In the genomic region with DNA sequence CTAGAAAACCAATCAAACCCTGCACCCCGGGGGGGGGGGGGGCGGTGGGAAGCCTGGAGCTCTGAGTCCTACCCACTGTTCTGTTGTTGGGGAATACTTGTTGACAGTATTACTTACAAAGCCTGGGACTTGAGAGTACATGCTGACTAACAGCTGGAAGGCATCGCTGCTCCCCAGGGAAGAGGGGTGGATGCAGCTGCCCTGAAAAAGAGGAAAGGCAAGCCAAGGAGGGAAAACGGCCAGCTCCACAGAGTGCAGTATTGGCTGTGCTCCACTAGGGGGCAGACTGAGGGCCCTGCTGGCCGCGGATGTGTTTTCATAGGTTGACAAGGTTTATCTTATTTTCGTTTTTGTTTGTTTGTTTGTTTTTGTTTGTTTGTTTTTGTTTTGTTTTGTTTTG, we compare ENCODE assay signal across 9 mouse cellular contexts. TPM values are rescaled to one million over a fixed set of nuclear protein-coding genes. Genes with fewer than 3 reads are reported as not detected.
DNase-seq lines count a peak whose midpoint lies in the region; TF ChIP-seq lines count a peak whose summit lies in the region.
"Had no signal": no experiment of that assay in that cellular context is flagged by ENCODE, and none has a peak within 500 bp of the region (broad histone marks: within the 10 kb centered on the region; RNA-seq: fewer than 3 reads in every experiment).

No protein-coding gene starts in this region.

- peaks cover 0 to 3% of the 10 kb centered on the region in 2 experiments; a peak in 2 of 4 replicates for H3K4me1 ChIP-seq in ES-E14 (ENCODE audit: control insufficient read depth in 2 of 2, insufficient read depth in 2 of 2, low read length in 2 of 2, poor library complexity in 1 of 2)

- H3K9ac ChIP-seq in ES-E14 (ENCODE audit: insufficient read depth, low read depth, low read length, poor library complexity, severe bottlenecking), result no peak overlapping the region
- H3K9ac ChIP-seq: heart, embryonic 13.5 days had no signal

- no peaks in the 10 kb centered on the region for H3K36me3 ChIP-seq in ES-E14 (ENCODE audit: control insufficient read depth, insufficient read depth, low read length, poor library complexity, severe bottlenecking)
- H3K36me3 ChIP-seq: heart, embryonic 13.5 days had no signal

- in situ Hi-C loops in ES-E14 (cut with MboI; ENCODE audit: low sequenced_read_pairs in 2 of 2, unreplicated experiment in 2 of 2), result no loop called here

- no peak overlapping the region for H3K27ac ChIP-seq in ES-E14 (ENCODE audit: insufficient read depth, low read depth, low read length, poor library complexity, severe bottlenecking)
- H3K27ac ChIP-seq: heart, embryonic 13.5 days had no signal

- H3K4me3 ChIP-seq in ES-E14 (ENCODE audit: insufficient read depth in 1 of 2, low read depth in 1 of 2, low read length in 2 of 2, poor library complexity in 1 of 2, severe bottlenecking in 1 of 2), result no peak overlapping the region
- H3K4me3 ChIP-seq: heart, embryonic 13.5 days had no signal

- no peaks in the 10 kb centered on the region for H3K9me3 ChIP-seq in ES-E14 (ENCODE audit: control insufficient read depth, insufficient read depth, low read depth, low read length)
- H3K9me3 ChIP-seq: heart, embryonic 13.5 days had no signal

- DNase-seq in layer of hippocampus, adult 11-12 months (ENCODE audit: low spot score), result peak; percentile 58
- DNase-seq in layer of hippocampus, adult 9-11 months, result no peak
- DNase-seq in ES-E14 (ENCODE audit: low read depth, low spot score), result peak; percentile 36
- peak; percentile 22 for DNase-seq in c-Kit-positive CD71-negative TER-119-negative erythroid progenitor cells, embryonic 14.5 days (ENCODE audit: low read depth)
- DNase-seq in gastrocnemius, postnatal 10 days, result peak; percentile 86
- peak; percentile 50 to 55 for DNase-seq in layer of hippocampus, postnatal 36 days
- peak; percentile 51 for DNase-seq in ovary, postnatal 10 days (ENCODE audit: low spot score)
- DNase-seq in frontal cortex, postnatal 36 days (ENCODE audit: low spot score in 2 of 2), result no peak

TF ChIP-seq in ES-E14, 5 proteins besides CTCF, POLR2A, EP300 and RAD21:
- no peak for TF ChIP-seq ZC3H11A (IDR thresholded peaks at IDR 0.05; ENCODE audit: borderline replicate concordance, low read depth, low read length)
- TF ChIP-seq MAFK (IDR thresholded peaks at IDR 0.05; ENCODE audit: insufficient read depth, low read depth, low read length), result no peak
- TF ChIP-seq CHD2 (IDR thresholded peaks at IDR 0.05; ENCODE audit: low read depth, low read length), result no peak
TF ChIP-seq in ES-E14: peak in this region for 0.

RNA-seq across cellular contexts. Expression of a gene that starts 14.8 kb away (rescaled TPM):
- 0.21 and 0.22 TPM in 2 replicates for total RNA-seq in ES-E14 (2012; rRNA removed)
- total RNA-seq in gastrocnemius, postnatal 10 days (2021), result not detected
- total RNA-seq in layer of hippocampus, postnatal 36 days (2021), result 1 to 10 TPM; 5.8 to 7.4 TPM

RNA-seq across cellular contexts. Expression of a gene that starts 26.0 kb away (rescaled TPM):
- 0.85 and 1.6 TPM in 2 replicates for total RNA-seq in ES-E14 (2012; rRNA removed)
- under 1 TPM in 1 of 2 experiments, not detected in 1; 0.09 TPM for total RNA-seq in gastrocnemius, postnatal 10 days (2021)
- total RNA-seq in layer of hippocampus, postnatal 36 days (2021), result 1 to 10 TPM; 5.8 to 7.2 TPM

RNA-seq across cellular contexts. Expression of a gene that starts 45.9 kb away (rescaled TPM):
- 0.49 and 1.4 TPM in 2 replicates for total RNA-seq in ES-E14 (2012; rRNA removed)
- total RNA-seq in gastrocnemius, postnatal 10 days (2021), result under 1 TPM in 1 of 2 experiments, not detected in 1; 0.27 TPM
- total RNA-seq in layer of hippocampus, postnatal 36 days (2021), result 1 to 10 TPM; 6.6 to 6.9 TPM

RNA-seq across cellular contexts. Expression of a gene that starts 49.2 kb away (rescaled TPM):
- not detected in 2 replicates for total RNA-seq in ES-E14 (2012; rRNA removed)
- under 1 TPM; 0.27 to 0.49 TPM for total RNA-seq in gastrocnemius, postnatal 10 days (2021)
- total RNA-seq in layer of hippocampus, postnatal 36 days (2021), result 1 to 10 TPM in 1 of 2 experiments, under 1 TPM in 1; 0.96 to 1.2 TPM

RNA-seq across cellular contexts. Expression of a gene that starts 51.4 kb away (rescaled TPM):
- total RNA-seq in ES-E14 (2012; rRNA removed), result not detected in 2 replicates
- not detected for total RNA-seq in gastrocnemius, postnatal 10 days (2021)
- 1 to 10 TPM in 1 of 2 experiments, under 1 TPM in 1; 0.68 to 1.1 TPM for total RNA-seq in layer of hippocampus, postnatal 36 days (2021)

Comparison
In these comparisons a context has a peak if more than half of its experiments do, and no peak if none do; other contexts are left out.
1. DNase-seq: peak in layer of hippocampus, adult 11-12 months (single experiment), ES-E14 (single experiment), c-Kit-positive CD71-negative TER-119-negative erythroid progenitor cells, embryonic 14.5 days (single experiment), gastrocnemius, postnatal 10 days (single experiment), layer of hippocampus, postnatal 36 days (2 of 2) and ovary, postnatal 10 days (single experiment); none in layer of hippocampus, adult 9-11 months (single experiment) and frontal cortex, postnatal 36 days (0 of 2).